Comparison of ENCODE assay signal across 11 mouse cellular contexts in the genomic region with DNA sequence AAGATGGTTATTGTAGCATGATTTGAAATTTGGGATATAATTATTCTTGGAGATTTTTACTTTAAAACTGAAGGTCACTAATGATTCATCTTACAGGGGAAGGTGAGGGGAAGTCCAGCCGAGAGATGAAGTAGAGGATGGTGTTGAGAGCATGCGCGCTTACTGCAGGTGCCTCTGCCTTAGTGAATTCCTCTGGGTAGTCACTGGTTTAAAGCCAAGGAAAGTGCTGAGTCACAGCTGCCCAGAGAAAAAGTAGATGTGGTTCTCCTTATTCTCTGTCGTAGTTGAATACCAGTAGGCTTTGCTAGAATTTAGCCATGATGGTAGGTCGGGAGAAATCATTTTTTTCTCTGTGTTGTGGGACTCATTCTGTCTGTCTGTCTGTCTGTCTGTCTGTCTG.
DNase-seq lines count a peak whose midpoint lies in the region; ATAC-seq and TF ChIP-seq lines count a peak whose summit lies in the region.
"Had no signal": no experiment of that assay in that cellular context is flagged by ENCODE, and none has a peak within 500 bp of the region (broad histone marks: within the 10 kb centered on the region; RNA-seq: fewer than 3 reads in every experiment).

No protein-coding gene starts in this region.

- 49% methylated on average over 5 of the region's 5 CpGs for WGBS in heart, adult 2 months
- WGBS in midbrain, embryonic 13.5 days, result 91% methylated on average over 5 of the region's 5 CpGs
- 95% methylated on average over 5 of the region's 5 CpGs for WGBS in limb, embryonic 10.5 days

- peak overlapping the region; percentile 51 for H3K27ac ChIP-seq in heart, adult 2 months
- H3K27ac ChIP-seq in midbrain, embryonic 13.5 days, result no peak overlapping the region
- no peak overlapping the region for H3K27ac ChIP-seq in limb, embryonic 10.5 days
- H3K27ac ChIP-seq: hindbrain, embryonic 15.5 days; midbrain, embryonic 15.5 days had no signal

- no peak overlapping the region for H3K9ac ChIP-seq in heart, adult 2 months (ENCODE audit: low read depth, low read length)
- no peak overlapping the region for H3K9ac ChIP-seq in midbrain, embryonic 13.5 days (replicated peaks)
- H3K9ac ChIP-seq: hindbrain, embryonic 15.5 days; midbrain, embryonic 15.5 days had no signal

- H3K4me2 ChIP-seq in midbrain, embryonic 13.5 days (replicated peaks), result no peak overlapping the region
- H3K4me2 ChIP-seq: hindbrain, embryonic 15.5 days; midbrain, embryonic 15.5 days had no signal

- H3K4me1 ChIP-seq in heart, adult 2 months (ENCODE audit: control insufficient read depth, insufficient read depth, low read length), result peaks cover 13% of the 10 kb centered on the region
- no peaks in the 10 kb centered on the region for H3K4me1 ChIP-seq in midbrain, embryonic 13.5 days (replicated peaks)
- 0 out of 2 replicates have a peak, but pooled peaks cover 2% of the 10 kb centered on the region for H3K4me1 ChIP-seq in limb, embryonic 10.5 days
- H3K4me1 ChIP-seq: hindbrain, embryonic 15.5 days; midbrain, embryonic 15.5 days had no signal

- peak in 1 of 2 experiments; percentile 40 for DNase-seq in heart, adult 2 months
- DNase-seq in heart, postnatal 36 days, result no peak
- DNase-seq in lung, postnatal 36 days, result peak; percentile 82
- DNase-seq in urinary bladder, adult 2 months (ENCODE audit: low spot score), result no peak
- DNase-seq in limb, embryonic 10.5 days (ENCODE audit: low spot score), result no peak
- DNase-seq: right cerebral cortex, adult 18-20 months had no signal

- H3K79me2 ChIP-seq in heart, adult 2 months (replicated peaks; ENCODE audit: control insufficient read depth, insufficient read depth, low read length), result no peaks in the 10 kb centered on the region; the same call in 1 of the 2 replicates

- no peak overlapping the region for H3K4me3 ChIP-seq in heart, adult 2 months
- H3K4me3 ChIP-seq in midbrain, embryonic 13.5 days (replicated peaks), result no peak overlapping the region
- no peak overlapping the region for H3K4me3 ChIP-seq in limb, embryonic 10.5 days
- H3K4me3 ChIP-seq: hindbrain, embryonic 15.5 days; midbrain, embryonic 15.5 days had no signal

- no peaks in the 10 kb centered on the region for H3K9me3 ChIP-seq in midbrain, embryonic 13.5 days
- no peaks in the 10 kb centered on the region for H3K9me3 ChIP-seq in limb, embryonic 10.5 days (replicated peaks)
- H3K9me3 ChIP-seq: hindbrain, embryonic 15.5 days; midbrain, embryonic 15.5 days had no signal

- intact Hi-C loops in heart, adult 2 months (cut with DNase I), result no loop called here
- intact Hi-C loops in heart, postnatal 36 days (cut with DNase I), result no loop called here

- peaks cover 23% of the 10 kb centered on the region for H3K36me3 ChIP-seq in heart, adult 2 months (ENCODE audit: control insufficient read depth, insufficient read depth, low read length)
- H3K36me3 ChIP-seq in midbrain, embryonic 13.5 days, result no peaks in the 10 kb centered on the region
- H3K36me3 ChIP-seq in limb, embryonic 10.5 days, result peaks cover 31% of the 10 kb centered on the region
- H3K36me3 ChIP-seq: hindbrain, embryonic 15.5 days; midbrain, embryonic 15.5 days had no signal

- no peak for TF ChIP-seq EP300 in heart, adult 2 months (IDR thresholded peaks at IDR 0.05; ENCODE audit: insufficient read depth, low read depth, low read length)

- TF ChIP-seq POLR2A in heart, adult 2 months (IDR thresholded peaks at IDR 0.05; ENCODE audit: insufficient read depth, low read depth, low read length), result no peak

- no peaks in the 10 kb centered on the region for H3K27me3 ChIP-seq in heart, adult 2 months (ENCODE audit: control insufficient read depth, insufficient read depth, low read length)
- H3K27me3 ChIP-seq in midbrain, embryonic 13.5 days, result no peaks in the 10 kb centered on the region
- no peaks in the 10 kb centered on the region for H3K27me3 ChIP-seq in limb, embryonic 10.5 days (ENCODE audit: low read depth, poor library complexity, severe bottlenecking)
- H3K27me3 ChIP-seq: hindbrain, embryonic 15.5 days; midbrain, embryonic 15.5 days had no signal

- no peak for TF ChIP-seq CTCF in heart, adult 2 months (IDR thresholded peaks at IDR 0.05)

- ATAC-seq in CD4-positive, CD25-positive, alpha-beta regulatory T cell, adult 4 months, result peak; percentile 27
- ATAC-seq in erythroid progenitor cell, adult 5-6 weeks (replicated peaks; ENCODE audit: low FRiP score, poor library complexity, severe bottlenecking), result peak; percentile 75
- no peak for ATAC-seq in midbrain, embryonic 13.5 days
- ATAC-seq: midbrain, embryonic 15.5 days had no signal
